Mouse (Mus musculus): Measurements from ENCODE around the gene Gale. TPM values are rescaled to one million over a fixed set of nuclear protein-coding genes. Genes with fewer than 3 reads are reported as not detected.
A peak's percentile ranks its signal among the peaks of the same experiment; 100 is the strongest.
"Not testable (repeated sequence)": the region's sequence is repeated elsewhere in the genome, so short reads cannot be mapped to it uniquely, and the experiment has no call there.

Gale gene
- total RNA-seq, 1 experiment from 2014 or later = 16.6 TPM

DNA sequence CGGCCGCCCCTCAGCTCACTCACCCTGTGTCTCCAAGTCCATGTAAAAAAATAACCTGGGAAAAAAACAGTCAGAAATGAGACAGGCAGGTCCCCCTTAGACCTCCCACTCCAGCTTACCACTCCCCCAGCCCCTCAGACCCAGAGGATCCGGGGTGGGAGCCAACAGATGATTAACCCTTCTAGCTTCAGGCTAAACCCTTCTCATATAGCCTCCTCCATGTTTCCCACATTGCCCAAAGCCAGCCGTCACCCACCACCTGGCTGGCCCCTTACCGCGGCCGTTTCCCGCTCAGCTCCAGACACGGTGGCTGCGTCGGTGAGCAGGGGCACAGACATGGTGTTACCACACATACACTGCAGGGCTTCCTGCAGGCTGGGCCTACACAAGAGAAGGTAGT is 7.1 kb downstream of the Gale start:
- DNase-seq = no peak

DNA sequence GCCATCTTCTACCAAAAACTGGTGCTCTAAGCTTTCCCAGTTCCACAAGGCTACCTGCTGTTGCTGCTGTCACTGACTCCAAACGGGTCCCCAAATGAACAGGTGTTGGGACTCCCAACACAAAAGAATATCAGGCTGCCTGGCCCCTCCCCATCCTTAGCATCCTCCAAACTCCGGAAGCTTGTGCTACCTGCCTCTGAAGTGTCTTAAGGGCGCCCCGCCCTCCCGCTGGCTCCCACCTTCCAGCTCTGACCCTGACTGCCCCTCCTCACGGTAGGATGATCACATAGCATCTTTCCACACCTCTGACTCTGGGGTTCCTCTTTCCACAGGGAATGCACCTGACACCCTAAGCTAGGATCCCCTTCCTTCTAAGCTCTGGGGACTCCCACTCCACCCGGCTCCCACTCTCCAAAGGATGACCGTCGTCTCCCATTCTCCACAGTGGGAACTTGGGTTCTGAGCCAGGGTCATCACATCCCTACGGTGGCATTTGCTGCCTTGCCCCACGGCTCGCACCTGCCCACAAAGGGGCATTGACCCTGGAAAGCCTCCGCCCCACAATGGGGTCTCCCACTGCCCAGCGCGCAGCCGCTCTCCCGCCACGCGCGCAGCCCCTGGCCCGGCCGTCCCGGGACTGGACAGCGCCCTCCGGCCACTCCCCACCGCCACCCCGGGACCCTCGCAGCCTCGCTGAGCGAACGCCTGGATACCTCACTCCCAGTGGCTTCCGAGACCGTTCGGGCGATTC is 8.5 kb downstream of the Gale start:
- DNase-seq = peak; percentile 36

DNA sequence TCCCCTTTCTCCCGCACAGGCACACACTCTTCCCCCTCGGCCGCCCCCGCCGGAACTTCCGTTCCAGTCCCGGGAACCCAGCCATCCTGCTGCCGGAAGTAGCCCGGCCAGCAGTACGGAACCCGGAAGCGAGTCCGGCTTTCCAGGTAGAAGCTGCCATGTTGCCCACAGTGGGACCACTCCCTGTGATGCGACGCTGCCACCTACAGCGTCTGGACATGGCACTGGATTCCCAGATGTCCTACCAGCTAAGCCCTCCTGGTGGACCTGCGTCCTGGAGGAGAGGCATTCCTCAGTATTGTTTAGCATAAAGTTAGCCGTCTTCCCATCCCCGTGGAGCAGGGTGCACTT is 9.0 kb downstream of the Gale start, which contains the start of gene Lypla2:
Lypla2 (minus strand) TSS at position 71 of the 351 bp plus-strand sequence.
- peak; percentile 95 for DNase-seq

DNA sequence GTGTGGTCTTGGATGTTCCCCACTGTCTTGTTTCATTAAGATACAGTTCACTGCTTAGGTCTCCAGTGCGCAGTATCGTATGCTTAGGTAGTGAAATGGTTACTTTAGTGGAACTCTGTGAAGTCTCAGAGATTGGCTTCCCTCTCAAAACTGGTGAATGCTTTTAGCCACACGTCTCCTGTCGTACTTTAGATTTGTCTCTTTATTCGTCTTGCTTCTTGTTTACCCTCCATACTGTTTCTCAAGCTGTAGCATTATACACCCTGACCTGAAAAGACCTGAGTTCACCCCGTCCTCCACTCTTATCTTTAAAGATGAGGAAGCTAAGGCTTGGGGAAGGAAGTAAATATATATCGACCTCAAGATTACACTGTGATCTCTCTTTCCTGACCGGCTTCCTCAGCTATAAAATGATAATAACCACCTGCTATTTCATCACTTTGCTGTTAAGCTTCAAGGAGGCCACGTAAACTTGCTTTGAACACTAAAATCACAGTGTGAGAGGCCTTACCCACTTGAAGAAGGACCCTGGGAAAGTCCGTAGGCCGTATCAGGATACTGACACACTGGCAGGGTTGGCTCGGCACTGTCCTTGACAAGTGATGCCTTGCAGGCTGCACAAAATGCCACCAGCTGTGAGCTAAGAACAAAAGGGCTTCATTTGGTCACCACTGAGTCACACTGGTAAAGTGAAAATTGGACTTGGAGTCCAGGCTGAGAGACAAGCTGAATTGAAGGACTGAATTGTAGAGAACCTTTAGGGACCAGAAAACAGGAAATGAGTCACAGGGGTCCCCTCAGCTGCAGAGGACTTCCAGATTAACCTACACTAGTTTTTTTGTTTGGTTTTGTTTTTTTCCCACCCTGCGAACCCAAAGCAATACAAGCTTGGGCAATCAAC is 9.6 kb downstream of the Gale start:
- DNase-seq = no peak

DNA sequence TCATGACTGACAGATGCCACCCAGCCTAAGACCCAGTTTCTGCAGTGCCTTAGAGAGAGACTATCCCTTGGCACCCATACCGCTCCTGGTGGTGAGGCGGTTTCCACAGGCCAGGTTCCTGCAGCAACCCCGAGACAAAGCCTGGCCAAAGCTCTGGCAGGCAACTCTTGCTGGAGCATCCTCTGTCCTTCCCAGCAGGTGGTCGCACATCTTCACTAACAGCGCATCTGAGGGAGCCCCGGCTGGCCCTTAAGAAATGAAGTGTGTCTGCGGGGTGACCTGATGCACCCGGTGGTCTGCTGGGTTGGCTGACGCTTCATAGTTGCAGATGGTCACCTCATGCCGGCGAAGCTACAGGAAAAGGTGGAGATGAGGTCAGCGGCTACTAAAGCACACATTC is 12.6 kb downstream of the Gale start:
- no peak for DNase-seq

DNA sequence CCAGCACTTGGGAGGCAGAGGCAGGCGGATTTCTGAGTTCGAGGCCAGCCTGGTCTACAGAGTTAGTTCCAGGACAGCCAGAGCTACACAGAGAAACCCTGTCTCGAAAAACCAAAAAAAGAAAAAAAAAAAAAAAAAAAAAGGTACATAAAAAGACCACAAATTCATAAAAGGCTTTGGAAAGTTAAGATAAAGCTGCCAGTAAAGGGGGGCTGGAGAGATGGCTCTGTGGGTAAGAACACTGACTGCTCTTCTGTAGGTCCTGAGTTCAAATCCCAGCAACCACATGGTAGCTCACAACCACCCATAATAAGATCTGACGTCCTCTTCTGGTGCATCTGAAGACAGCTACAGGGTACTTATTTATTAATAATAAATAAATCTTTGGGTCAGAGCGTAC is 16.7 kb downstream of the Gale start:
- DNase-seq = not testable (repeated sequence)

DNA sequence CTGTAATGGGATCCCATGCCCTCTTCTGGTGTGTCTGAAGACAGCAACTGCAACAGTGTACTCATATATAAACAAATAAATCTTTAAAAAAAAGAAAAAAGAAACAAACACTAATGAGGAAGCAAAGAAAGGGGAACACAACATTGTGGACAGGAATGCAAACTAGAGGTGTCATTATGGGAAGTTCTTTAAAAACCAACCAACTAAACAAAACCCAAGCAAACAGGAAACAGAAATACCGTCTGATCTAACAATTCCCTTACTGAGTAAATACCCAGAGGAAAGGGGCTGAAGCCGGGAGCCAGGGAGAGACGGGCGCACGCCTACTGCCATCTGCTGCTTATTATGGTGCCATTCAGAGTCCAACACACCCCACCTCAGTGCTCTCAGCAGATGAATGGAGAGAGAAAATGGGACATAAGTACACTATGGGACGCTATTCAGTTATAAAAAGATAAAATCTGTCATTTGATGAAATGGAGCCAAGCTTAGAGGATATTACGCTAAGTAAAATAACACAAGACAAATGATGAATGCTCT is 18.1 kb downstream of the Gale start:
- DNase-seq = no peak

DNA sequence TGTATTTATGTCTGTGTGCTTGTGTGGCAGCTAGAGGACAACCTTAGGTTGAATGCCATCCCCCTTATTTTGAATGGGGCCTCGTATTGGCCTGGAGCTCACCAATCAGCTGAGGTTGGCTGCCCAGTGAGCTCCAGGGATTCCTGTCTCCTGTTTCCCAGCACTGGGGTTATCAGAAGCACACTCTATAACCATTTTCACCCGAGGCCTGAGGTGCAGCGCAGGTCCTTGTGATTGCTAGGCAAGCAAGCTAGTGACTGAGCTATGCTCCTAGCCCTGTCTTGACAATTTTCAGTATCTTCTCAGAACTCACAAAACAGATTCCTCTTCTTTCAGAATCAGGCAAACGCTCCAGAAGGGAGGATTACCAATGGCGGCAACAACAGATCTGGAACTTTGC is 21.0 kb downstream of the Gale start:
- no peak for DNase-seq

DNA sequence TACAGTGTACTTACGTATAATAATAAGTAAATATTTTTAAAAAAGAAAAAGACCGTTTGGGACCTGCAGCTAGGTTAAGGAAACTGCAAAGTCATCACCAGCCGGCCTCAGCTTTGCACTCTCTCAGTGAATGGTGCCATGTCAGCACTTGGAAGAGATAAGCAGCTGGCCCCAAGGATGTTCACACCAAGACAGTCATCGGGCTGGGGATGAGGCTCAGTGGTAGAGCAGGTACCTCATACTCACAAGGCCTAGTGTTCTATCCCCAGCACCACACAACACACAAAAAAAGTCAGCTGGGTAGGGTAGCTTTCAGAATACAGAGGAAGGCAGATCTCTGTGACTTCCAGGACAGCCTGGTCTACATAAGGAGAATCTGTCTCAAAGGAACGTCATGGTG is 21.7 kb downstream of the Gale start:
- no peak for DNase-seq

DNA sequence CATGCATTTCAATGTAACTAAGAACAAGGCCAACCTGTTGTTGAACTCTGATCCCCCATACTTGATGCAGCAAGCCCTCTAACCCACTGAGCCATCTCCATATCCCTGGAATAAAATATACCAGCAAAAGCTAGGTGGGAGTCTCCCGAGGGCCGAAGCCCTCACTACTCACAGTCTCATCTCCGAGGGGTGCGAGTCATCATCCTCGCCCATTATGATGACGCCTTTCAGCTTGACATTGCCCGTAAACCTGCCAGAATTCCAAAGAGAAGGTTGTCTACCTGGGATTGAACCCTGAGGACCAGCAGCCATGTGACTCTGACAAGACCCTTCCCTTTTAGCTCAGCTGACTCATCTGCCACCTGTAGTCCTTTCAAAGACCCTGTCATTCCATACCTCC is 22.2 kb downstream of the Gale start:
- DNase-seq = no peak

DNA sequence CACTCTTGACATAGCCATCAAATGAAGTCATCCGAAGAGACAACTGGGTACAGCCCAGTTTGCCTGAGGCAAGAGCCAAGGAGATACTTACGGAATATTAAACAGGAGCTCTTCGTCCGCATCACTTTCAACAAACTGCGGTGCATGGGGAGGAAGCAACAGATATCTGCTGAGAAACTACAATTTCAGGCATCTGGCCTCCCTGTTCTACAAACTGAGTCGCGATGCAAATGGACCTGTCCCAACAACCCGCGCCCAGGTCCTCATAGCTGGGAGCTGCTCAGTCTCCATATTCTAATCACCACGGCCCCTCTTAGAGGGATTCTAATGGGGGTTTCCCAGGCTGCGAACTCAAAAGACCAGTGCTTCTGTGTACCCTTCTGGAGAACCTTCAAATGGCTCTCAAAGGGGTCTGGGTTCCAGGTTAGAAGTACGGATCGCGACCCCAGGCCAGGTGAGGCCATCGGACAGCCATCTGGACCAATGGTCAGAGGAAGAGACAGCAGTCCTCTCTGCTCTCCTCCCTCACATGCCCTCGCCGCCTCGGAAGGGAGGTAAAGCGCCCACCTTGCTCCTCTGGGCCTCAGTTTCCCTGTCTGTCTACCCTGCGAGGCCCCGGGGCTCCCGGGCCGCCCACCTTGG is 22.9 kb downstream of the Gale start:
- DNase-seq = peak; percentile 32

DNA sequence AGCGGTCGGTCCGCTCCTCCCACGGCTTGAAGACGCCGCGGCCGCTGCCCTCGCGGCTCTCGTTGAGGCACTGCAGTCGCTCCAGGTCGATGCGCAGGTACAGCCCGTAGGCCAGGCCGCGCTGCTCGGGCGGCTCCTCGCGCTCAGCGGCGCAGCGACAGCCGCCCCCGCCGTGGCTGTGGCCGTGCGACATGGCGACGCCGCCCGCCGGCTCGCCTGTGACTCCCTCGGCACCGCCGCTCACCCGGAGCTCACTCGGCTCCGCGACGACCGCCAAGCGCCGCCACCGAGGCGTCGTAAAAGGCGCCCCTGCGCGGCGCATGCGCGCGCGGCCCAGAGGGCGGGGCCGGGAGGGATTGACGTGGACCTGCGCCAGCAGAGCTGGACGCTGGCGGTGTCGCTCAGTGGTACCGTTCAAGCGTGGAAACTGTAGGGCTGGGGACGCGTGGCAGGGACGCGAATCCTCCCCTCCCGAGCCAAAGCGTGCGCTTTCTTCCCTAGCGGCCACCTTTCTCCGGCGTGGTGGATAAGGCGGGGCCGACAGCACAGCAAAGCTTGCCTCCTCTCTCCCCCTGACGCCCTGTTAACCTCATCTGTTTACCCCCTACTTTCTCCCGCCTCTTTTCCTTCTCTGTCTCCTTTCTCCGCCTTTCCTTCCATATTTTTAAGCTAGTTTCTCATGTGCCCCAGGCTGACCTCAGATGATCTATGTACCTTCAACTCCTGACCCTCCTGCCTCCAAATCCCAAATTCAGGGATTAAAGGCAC is 23.6 kb downstream of the Gale start, which contains the start of gene Pithd1:
Pithd1 (minus strand) TSS at position 322 of the 768 bp plus-strand sequence.
- peak; percentile 96 for DNase-seq

DNA sequence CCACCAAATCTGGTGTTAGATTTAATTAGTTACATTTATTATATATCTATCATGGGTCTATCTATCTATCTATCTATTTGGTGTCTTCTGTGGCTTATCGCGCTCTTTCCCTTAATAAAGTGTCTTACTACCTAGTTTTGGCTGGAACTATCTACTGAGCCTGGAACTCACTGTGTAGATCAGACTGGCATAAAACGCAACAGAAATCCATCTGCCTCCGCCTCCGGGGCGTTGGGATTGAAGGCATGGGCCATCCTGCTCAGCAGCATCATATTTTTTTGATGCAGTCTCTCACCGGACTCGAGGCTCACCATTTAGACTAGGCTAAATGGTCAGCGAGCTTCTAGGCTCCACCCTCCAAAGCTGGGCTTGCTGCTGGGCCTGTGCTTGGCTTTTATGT is 24.2 kb downstream of the Gale start:
- no peak for DNase-seq

DNA sequence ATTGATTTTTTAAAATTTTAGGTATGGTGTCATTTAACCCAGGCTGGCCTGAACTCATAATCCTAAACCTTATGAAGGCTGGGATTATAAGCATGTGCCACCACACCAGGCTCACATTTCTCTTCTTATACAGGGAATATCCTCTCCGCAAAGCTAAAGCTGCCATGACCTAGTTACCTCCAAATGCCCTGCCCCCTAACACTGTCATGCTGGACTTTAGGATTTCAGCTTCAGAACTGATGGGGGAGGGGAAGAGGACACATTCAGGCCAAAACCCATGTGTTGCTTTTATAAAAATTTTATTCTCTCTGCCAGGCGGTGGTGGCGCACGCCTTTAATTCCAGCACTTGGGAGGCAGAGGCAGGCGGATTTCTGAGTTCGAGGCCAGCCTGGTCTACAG is 30.4 kb downstream of the Gale start:
- DNase-seq = no peak

DNA sequence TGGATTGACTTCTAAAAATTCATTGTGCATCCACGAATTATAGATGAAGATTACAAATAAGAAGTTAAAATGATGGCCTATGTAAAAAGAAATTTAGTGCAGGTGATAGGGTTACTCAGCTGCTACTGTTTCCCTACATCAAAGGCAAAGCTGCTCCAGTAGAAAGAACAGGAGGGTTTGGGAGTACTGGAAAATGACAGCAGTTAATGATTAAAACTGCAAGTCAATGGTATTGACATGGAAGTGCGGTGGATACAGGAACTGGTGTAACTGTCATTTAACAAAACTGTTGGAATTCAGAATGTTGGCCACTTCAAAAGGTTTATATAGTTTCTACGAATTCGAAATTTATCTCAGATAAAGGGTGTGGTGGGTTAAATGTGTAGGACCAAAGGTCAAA is 31.6 kb downstream of the Gale start:
- DNase-seq = no peak

DNA sequence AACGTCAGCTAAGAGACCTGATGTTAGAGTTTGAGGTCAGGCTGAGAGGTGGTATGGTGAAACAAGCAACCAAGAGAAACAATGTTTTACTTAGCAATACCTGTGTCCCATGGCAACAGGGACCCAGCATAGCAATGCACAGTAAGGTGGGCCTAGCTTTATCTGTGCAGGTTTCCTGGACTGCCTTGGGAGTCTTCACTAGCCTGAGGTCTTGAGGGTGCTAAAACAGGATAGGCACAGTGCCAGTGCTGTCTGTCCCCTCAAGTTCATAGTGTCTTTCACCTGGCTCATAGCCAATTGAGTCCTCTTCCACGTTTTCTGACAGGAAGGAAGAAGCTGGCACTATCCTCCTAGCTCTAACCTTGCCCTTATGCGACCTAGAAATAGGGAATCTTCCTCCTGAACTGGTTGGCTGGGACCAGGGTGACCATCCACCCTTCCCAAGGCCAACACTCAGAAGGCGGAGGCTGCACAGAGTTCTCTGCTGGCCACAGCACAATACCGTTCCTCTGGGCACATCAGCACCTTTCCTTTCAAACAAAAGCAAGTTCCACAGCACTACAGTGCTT is 40.7 kb downstream of the Gale start:
- DNase-seq = peak; percentile 52

DNA sequence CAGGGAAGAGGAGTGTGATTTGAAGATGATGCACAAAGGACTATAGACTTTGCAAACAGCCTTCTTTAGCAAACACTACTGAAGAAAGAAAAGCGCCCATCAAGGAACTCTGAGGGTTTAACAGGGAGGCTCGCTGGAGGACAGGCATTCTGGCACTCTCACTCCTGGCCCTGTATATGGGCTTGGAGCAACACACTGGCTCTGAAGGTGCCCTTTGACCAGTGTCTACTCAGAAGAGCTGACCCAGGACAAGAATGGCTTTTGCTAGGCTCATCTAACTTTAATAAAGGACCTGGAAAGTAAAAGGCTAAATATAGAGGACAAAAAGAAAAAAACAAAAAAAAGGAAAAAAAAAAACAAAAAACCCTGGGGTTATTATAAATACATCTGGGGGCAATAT is 41.4 kb downstream of the Gale start:
- no peak for DNase-seq

DNA sequence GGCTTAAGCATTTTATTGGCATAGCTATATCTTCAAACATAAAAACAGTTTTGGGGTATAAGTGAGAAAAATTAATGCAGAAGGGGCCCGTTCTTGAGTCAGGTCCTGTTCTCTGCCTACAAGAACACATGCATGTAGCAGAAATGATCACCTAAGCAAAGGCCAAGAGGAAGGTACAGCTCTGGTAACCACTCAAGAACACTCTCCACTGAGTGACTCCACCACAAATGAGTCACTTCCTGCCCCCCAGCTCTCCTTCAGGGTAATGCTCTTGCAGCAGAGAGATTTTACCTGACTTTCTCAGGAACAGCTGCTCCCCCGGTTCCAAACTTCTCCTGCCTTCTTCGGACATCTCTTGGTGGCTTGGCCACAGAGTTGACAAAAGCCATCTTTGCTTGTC is 43.3 kb downstream of the Gale start:
- DNase-seq = no peak

DNA sequence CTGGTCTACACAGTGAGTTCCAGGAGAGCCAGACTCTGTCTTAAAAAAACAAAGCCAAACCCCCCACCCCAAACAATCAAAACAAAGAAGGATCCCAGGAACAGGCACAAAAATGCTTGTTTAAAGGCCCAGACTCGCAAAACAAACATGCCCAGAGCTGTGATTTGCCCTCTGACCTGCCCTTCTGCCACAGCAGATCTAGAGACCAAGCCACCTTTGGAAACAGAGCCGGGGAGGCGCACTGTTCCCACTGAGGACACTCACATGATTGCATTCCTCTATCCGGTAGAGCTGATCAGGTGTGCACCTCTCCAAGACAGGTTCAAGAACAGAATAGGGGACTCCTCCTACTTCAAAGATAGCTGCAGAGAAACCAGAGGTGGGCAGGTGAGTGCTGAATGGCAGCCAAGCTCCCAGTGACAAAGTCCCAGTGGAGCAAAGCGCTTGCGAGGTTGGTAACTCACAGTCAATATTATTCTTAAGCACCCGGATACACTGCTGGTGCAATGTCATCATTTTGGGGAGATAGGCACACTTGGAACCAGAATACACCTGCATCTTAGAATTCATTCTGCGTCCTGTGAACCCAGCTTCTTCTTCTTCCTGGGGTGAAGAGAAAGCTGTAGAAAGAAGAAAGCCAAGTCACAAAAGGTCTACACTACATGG is 45.4 kb downstream of the Gale start:
- no peak for DNase-seq

DNA sequence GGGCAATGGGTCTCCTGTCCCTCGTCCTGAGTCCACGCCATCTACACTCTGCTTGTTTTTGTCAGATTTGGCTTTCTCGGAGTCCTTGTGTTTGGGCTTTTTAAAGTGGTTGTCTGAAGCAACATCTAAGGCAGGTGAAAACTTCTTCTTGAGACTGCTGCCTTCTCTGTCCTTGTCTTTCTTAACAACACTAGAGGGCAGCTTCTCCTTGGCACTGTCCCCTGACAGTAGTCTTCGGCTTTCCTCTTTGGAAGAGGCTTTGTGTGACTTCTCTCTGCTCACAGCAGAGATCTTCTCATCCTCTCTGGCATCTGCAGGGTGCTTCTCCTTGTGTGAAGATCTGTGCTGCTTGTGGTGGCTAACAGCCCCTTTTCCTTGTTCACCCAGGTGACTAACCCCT is 47.1 kb downstream of the Gale start:
- DNase-seq = no peak

DNA sequence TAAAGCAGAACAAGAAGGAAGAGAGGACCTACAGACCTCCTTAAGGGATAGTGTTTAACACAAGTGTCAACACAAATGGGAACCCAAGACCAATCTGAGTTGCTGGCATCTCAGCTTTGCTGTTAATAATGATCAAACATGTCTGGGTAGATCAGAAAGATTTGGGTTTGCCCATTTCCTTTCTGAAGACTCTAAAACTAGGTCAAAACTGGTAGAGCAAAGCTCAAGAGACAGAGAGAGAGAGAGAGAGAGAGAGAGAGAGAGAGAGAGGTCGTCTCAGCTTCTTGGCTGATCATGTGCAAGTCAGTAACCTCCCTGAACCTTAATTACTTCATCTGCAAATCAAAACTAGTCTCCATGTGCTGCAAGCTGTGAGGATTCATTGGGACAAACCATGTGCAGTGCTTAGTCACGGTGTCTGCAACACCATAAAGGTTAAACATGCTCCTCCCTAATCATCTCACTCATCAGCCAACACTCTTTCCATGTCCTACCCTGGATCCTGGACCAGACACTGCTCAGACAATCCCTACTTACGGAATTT is 52.6 kb downstream of the Gale start:
- DNase-seq = no peak

All from adrenal gland, postnatal 14 days (tissue).